Mouse (Mus musculus) CD4-positive helper T cell, adult 2 months (primary cell): ENCODE measurements around the gene Zfp977.
"Not testable (repeated sequence)": the region's sequence is repeated elsewhere in the genome, so short reads cannot be mapped to it uniquely, and the experiment has no call there.

Source experiments
- DNase-seq: peaks from one replicate; pipeline ENCODE4 v3.0.0-alpha.2; 2012; ENCODE audit warnings: low read depth, missing footprints, low spot score

Gene Zfp977

DNA sequence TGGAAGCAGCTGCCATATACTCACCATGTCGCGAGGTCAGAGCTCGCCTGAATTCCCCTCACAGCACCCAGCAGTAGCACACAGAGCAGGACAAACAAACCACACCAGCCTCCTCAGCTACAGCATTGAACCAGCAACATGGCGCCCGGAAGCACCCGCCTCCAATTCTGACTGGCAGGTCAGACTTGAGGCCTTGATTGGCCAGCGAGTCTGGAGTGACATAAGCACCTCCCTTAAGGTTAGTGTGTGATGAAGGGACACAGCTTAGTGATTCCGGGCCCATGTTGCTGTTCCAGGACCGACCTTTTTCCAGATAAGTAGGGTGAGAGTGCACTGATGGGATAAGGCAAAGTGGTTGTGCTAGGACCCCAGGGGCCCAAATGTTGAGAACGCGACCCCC is at the start of gene Zfp977:
Gene Zfp977, minus strand, starts transcription at position 135 of the 400 bp plus-strand sequence.
- DNase-seq = not testable (repeated sequence)

DNA sequence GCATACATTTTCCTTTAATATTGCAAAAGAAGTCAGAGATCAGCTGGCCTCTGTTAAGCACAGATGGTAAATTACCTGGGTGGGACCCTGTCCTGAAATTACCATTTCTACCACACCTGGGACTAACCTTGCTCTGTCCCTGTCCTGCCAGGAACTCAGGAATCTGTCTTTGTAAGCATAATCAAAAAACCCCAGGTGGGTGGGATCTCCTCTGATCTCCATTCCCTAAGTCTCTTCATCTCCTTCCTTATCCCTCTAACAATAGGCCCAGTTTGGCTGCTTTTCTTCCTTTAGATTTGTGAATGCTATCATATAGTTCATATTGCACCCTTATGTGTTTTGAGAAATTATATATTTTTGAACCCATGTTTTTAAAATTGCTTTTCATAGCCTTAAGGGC is 38.7 kb upstream of the Zfp977 start:
- DNase-seq = not testable (repeated sequence)

DNA sequence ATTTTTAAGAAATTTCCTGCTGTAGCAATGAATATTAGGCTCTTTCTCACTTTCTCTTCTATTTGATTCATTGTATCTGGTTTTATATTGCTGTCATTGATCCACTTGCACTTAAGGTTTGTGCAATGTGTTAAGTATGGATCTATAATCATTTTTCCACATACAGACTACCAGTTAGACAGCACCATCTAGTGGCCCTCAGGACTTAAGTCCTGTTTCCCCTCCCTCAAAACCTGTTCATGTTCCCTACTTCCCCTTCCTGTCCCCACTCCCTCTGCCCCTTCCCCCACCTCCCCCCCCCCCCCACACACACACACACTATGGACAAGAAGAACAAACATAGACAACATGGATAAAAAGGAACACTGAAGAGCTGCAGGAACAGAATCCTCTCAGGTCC is 3.3 kb upstream of the Zfp977 start:
- DNase-seq = peak; percentile 3

DNA sequence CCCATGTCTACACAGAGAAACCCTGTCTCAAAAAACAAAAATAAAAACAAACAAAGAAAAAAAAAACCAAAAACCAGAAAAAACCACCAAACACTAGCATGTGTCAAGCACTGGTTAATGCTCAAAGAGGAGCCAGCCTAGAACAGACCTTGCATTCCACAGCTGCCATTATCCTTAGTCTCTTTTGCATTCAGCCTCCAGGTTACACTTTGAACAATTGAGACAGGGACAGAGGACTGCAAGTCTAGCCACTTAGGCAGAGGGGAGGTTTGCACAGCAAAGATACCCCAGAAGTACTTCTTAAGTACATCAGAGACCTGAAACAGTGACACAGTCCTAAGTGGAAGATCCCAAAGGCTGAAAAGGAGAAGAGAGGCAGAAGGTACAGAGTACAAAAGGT is 1.0 kb downstream of the Zfp977 start:
- DNase-seq = not testable (repeated sequence)

DNA sequence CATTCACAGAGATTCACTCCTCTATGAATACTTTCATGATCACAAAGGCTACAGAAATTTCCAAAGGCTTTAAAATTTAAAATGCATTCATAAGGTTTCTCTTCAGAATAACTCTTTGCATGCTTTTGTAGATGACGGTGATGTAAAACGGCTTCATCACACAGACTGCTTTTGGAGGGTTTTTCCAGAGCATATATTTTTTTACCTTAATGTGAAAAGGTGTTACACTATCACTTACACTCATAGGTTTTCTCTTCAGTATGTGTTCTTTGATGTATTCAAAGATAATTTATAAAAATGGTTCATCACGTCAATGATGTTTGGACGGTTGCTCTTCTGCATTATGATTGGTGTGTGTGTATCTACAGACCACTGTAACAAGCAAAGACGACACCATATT is 13.9 kb downstream of the Zfp977 start, which contains the start of gene Gm21028:
Gene Gm21028, minus strand, starts transcription at position 101 of the 400 bp plus-strand sequence.
- DNase-seq = no peak

DNA sequence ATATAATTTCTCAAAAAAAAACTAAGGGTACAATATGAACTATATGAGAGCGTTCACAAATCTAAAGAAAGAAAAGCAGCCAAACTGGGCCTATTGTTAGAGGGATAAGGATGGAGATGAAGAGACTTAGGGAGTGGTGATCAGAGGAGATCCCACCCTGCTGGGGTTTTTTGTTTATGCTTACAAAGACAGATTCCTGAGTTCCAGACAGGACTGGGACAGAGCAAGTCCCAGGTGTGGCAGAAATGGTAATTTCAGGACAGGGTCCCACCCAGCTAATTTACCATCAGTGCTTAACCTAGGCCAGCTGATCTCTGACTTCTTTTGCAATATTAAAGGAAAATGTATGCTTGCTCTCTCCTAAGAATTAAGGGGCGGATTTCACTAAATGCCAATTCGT is 40.6 kb downstream of the Zfp977 start:
- no peak for DNase-seq
